Comparison of ENCODE assay signal across 14 mouse cellular contexts in genomic region chr4:136703351-136703750, GRCm38 (mm10).
"Had no signal": no experiment of that assay in that cellular context is flagged by ENCODE, and none has a peak within 500 bp of the region (broad histone marks: within the 10 kb centered on the region; RNA-seq: fewer than 3 reads in every experiment).

No protein-coding gene starts in this region.

- H3K4me3 ChIP-seq: left cerebral cortex, adult 2 months; limb, embryonic 15.5 days; liver, embryonic 12.5 days; myocyte; neural tube, embryonic 12.5 days had no signal

- H3K4me1 ChIP-seq: liver, embryonic 12.5 days had no signal

- DNase-seq: kidney, adult 18-20 months; kidney, postnatal 14 days; lung, embryonic 14.5 days; lung, postnatal 14 days; retina, postnatal 1 day; right cerebral cortex, postnatal 4 days; spleen, adult 18-20 months; thymus, adult 18-20 months; thymus, postnatal 14 days had no signal

- H3K4me2 ChIP-seq: limb, embryonic 15.5 days; liver, embryonic 12.5 days; lung, embryonic 14.5 days; neural tube, embryonic 12.5 days had no signal

- H3K36me3 ChIP-seq: limb, embryonic 15.5 days; liver, embryonic 12.5 days; neural tube, embryonic 12.5 days had no signal

- ATAC-seq: liver, embryonic 12.5 days had no signal

- H3K27me3 ChIP-seq: limb, embryonic 15.5 days; liver, embryonic 12.5 days; neural tube, embryonic 12.5 days had no signal

- H3K9me3 ChIP-seq: limb, embryonic 15.5 days; liver, embryonic 12.5 days; neural tube, embryonic 12.5 days had no signal

- H3K27ac ChIP-seq: left cerebral cortex, adult 2 months; limb, embryonic 15.5 days; liver, embryonic 12.5 days; neural tube, embryonic 12.5 days had no signal

- H3K9ac ChIP-seq: limb, embryonic 15.5 days; liver, embryonic 12.5 days; lung, embryonic 14.5 days; neural tube, embryonic 12.5 days had no signal
